Mouse (Mus musculus): Measurements from ENCODE around the gene Ripor1. TPM values are rescaled to one million over a fixed set of nuclear protein-coding genes. Genes with fewer than 3 reads are reported as not detected.

Ripor1 gene
- total RNA-seq (2023): 10 to 100 TPM; 16.3 to 18.2 TPM

GRCm38 (mm10) chr8:105604804-105605381 is at the start of gene Ripor1:
Ripor1 (plus strand) TSS chr8:105605255.

GRCm38 (mm10) chr8:105565952-105566702 is 38.9 kb upstream of the Ripor1 start, which contains the start of gene Atp6v0d1:
Atp6v0d1 (minus strand) TSS chr8:105566047.

GRCm38 (mm10) chr8:105636018-105636962 is 31.2 kb downstream of the Ripor1 start, which contains the start of gene Ctcf:
Ctcf (plus strand) TSS chr8:105636568.

GRCm38 (mm10) chr8:105636963-105637510 is 32.0 kb downstream of the Ripor1 start, which contains the start of gene Agrp:
Agrp (minus strand) TSS chr8:105637393.

Other genes with a start within 250 kb of the Ripor1 start
- under 1 TPM in 1 of 2 experiments, not detected in 1; 0.22 TPM for gene Plekhg4, start 232.0 kb upstream of the Ripor1 start, total RNA-seq (2023)
- gene Kctd19, start 191.8 kb upstream of the Ripor1 start, total RNA-seq (2023): under 1 TPM in 1 of 2 experiments, not detected in 1; 0.13 TPM
- gene Lrrc36, start 191.7 kb upstream of the Ripor1 start, total RNA-seq (2023): under 1 TPM in 1 of 2 experiments, not detected in 1; 0.24 TPM
- 1 to 10 TPM; 6.6 to 8.5 TPM for gene Tppp3, start 133.7 kb upstream of the Ripor1 start, total RNA-seq (2023)
- gene Zdhhc1, start 108.4 kb upstream of the Ripor1 start, total RNA-seq (2023): 1 to 10 TPM; 1.1 to 2.7 TPM
- gene Hsd11b2, start 86.5 kb upstream of the Ripor1 start, total RNA-seq (2023): not detected
- 100 to 1,000 TPM; 144 to 160 TPM for gene Atp6v0d1, start 39.2 kb upstream of the Ripor1 start, total RNA-seq (2023)
- gene Ctcf, start 31.3 kb downstream of the Ripor1 start, total RNA-seq (2023): 100 to 1,000 TPM in 1 of 2 experiments, 10 to 100 TPM in 1; 89.8 to 102 TPM
- under 1 TPM in 1 of 2 experiments, not detected in 1; 0.66 TPM for gene Agrp, start 32.1 kb downstream of the Ripor1 start, total RNA-seq (2023)
- gene Carmil2, start 81.0 kb downstream of the Ripor1 start, total RNA-seq (2023): 10 to 100 TPM in 1 of 2 experiments, 1 to 10 TPM in 1; 9.1 to 10.2 TPM
- 10 to 100 TPM; 28.2 to 31.5 TPM for gene Acd, start 95.8 kb downstream of the Ripor1 start, total RNA-seq (2023)
- gene Pard6a, start 95.9 kb downstream of the Ripor1 start, total RNA-seq (2023): 1 to 10 TPM; 6.2 to 9.9 TPM
- gene 4933405L10Rik, start 102.4 kb downstream of the Ripor1 start, total RNA-seq (2023): not detected
- 10 to 100 TPM in 1 of 2 experiments, 1 to 10 TPM in 1; 8.0 to 10.5 TPM for gene Enkd1, start 103.0 kb downstream of the Ripor1 start, total RNA-seq (2023)
- gene Gfod2, start 153.4 kb downstream of the Ripor1 start, total RNA-seq (2023): 1 to 10 TPM; 1.1 to 1.4 TPM
- gene Ranbp10, start 222.1 kb downstream of the Ripor1 start, total RNA-seq (2023): 10 to 100 TPM; 23.7 to 27.3 TPM
- not detected for gene Tsnaxip1, start 222.5 kb downstream of the Ripor1 start, total RNA-seq (2023)
- gene Cenpt, start 248.0 kb downstream of the Ripor1 start, total RNA-seq (2023): 10 to 100 TPM; 15.2 to 21.5 TPM
- gene Thap11, start 249.9 kb downstream of the Ripor1 start, total RNA-seq (2023): 10 to 100 TPM; 35.7 to 39.1 TPM